Mouse (Mus musculus): ENCODE data around the gene Hps5. TPM values are rescaled to one million over a fixed set of nuclear protein-coding genes. Genes with fewer than 3 reads are reported as not detected.

Hps5 gene
- polyA plus RNA-seq, 1 experiment from 2014 or later: 25.7 TPM

Other genes with a start within 250 kb of the Hps5 start
- gene Sergef, start 156.3 kb downstream of the Hps5 start, polyA plus RNA-seq (2015; fragmentation: Nextera tagmentation; extraction: Ambion mirVana): 15.4 and 17.1 TPM in 2 replicates
- gene Tph1, start 123.5 kb downstream of the Hps5 start, polyA plus RNA-seq (2015; fragmentation: Nextera tagmentation; extraction: Ambion mirVana): 0.25 and 0.34 TPM in 2 replicates
- gene Saal1, start 85.4 kb downstream of the Hps5 start, polyA plus RNA-seq (2015; fragmentation: Nextera tagmentation; extraction: Ambion mirVana): 33.3 and 35.8 TPM in 2 replicates
- 0.11 and 0.13 TPM in 2 replicates for gene Saa3, start 80.4 kb downstream of the Hps5 start, polyA plus RNA-seq (2015; fragmentation: Nextera tagmentation; extraction: Ambion mirVana)
- 0.21 TPM in 1 of 2 replicates, not detected in the other for gene Saa4, start 63.5 kb downstream of the Hps5 start, polyA plus RNA-seq (2015; fragmentation: Nextera tagmentation; extraction: Ambion mirVana)
- gene Saa1, start 53.1 kb downstream of the Hps5 start, polyA plus RNA-seq (2015; fragmentation: Nextera tagmentation; extraction: Ambion mirVana): 0.78 TPM in 1 of 2 replicates, not detected in the other
- gene Saa2, start 44.3 kb downstream of the Hps5 start, polyA plus RNA-seq (2015; fragmentation: Nextera tagmentation; extraction: Ambion mirVana): not detected in 2 replicates
- gene Gtf2h1, start within 50 bp of the Hps5 start, polyA plus RNA-seq (2015; fragmentation: Nextera tagmentation; extraction: Ambion mirVana): 50.8 and 53.6 TPM in 2 replicates
- 1,326 and 1,347 TPM in 2 replicates for gene Ldha, start 45.4 kb upstream of the Hps5 start, polyA plus RNA-seq (2015; fragmentation: Nextera tagmentation; extraction: Ambion mirVana)
- gene Ldhc, start 65.1 kb upstream of the Hps5 start, polyA plus RNA-seq (2015; fragmentation: Nextera tagmentation; extraction: Ambion mirVana): not detected in 2 replicates
- 198 TPM in 2 replicates for gene Tsg101, start 123.9 kb upstream of the Hps5 start, polyA plus RNA-seq (2015; fragmentation: Nextera tagmentation; extraction: Ambion mirVana)
- 10.3 and 11.2 TPM in 2 replicates for gene Uevld, start 162.5 kb upstream of the Hps5 start, polyA plus RNA-seq (2015; fragmentation: Nextera tagmentation; extraction: Ambion mirVana)
- gene Gm9999, start 187.5 kb upstream of the Hps5 start, polyA plus RNA-seq (2015; fragmentation: Nextera tagmentation; extraction: Ambion mirVana): not detected in 2 replicates
- gene Spty2d1, start 212.3 kb upstream of the Hps5 start, polyA plus RNA-seq (2015; fragmentation: Nextera tagmentation; extraction: Ambion mirVana): 18.8 and 20.0 TPM in 2 replicates

All from embryonic facial prominence, embryonic 13.5 days (tissue).